Mouse (Mus musculus) MEL (cell line): ENCODE data around the gene Lrrc17. TPM values are rescaled to one million over a fixed set of nuclear protein-coding genes. Genes with fewer than 3 reads are reported as not detected.

ENCODE experiments used
- DNase-seq: peaks from one replicate; pipeline ENCODE4 v3.0.0; 2011; ENCODE audit warnings: low read depth, low spot score
- H3K27ac ChIP-seq: 2 replicates; pipeline ENCODE4 v1.5.1; 2012; ENCODE audit warnings: low read depth, mild to moderate bottlenecking, control low read depth, low read length, moderate library complexity; ENCODE audit not compliant: control insufficient read depth
- H3K27me3 ChIP-seq, 2 experiments: fragments of 150-350 bp in 1 of 2; sonication (generic) in 1 of 2; 2 replicates each; pipeline ENCODE4 v1.6.1; 2012; ENCODE audit warnings: low read length in 2 of 2, mild to moderate bottlenecking in 2 of 2, improper control_type of control experiment in 1 of 2, moderate library complexity in 1 of 2; ENCODE audit not compliant: insufficient read depth in 2 of 2, control insufficient read depth in 1 of 2
- H3K36me3 ChIP-seq, 2 experiments: 2 replicates each; pipeline ENCODE4 v1.6.1; 2012 to 2014; ENCODE audit warnings: low read length in 2 of 2, improper control_type of control experiment in 1 of 2, inconsistent platforms in 1 of 2, mild to moderate bottlenecking in 1 of 2; ENCODE audit not compliant: insufficient read depth in 2 of 2, control insufficient read depth in 1 of 2
- H3K4me1 ChIP-seq, 2 experiments: fragments of 150-350 bp in 1 of 2; sonication (generic) in 1 of 2; 2 replicates each; pipeline ENCODE4 v1.6.1; 2012; ENCODE audit warnings: low read length in 2 of 2, improper control_type of control experiment in 1 of 2, mild to moderate bottlenecking in 1 of 2; ENCODE audit not compliant: insufficient read depth in 2 of 2, control insufficient read depth in 1 of 2
- H3K4me3 ChIP-seq, 2 experiments: fragments of 150-350 bp in 1 of 2; sonication (generic) in 1 of 2; 2 replicates each; pipeline ENCODE4 v1.5.1; 2012; ENCODE audit warnings: low read depth in 2 of 2, low read length in 2 of 2, mild to moderate bottlenecking in 2 of 2, moderate library complexity in 2 of 2, control low read depth in 1 of 2, improper control_type of control experiment in 1 of 2; ENCODE audit not compliant: control insufficient read depth in 1 of 2, insufficient read depth in 1 of 2
- H3K79me2 ChIP-seq: 2 replicates; pipeline ENCODE4 v1.6.1; 2012; ENCODE audit warnings: mild to moderate bottlenecking, low read length, moderate library complexity; ENCODE audit not compliant: control insufficient read depth, poor library complexity, insufficient read depth
- H3K9ac ChIP-seq: 2 replicates; pipeline ENCODE4 v1.6.1; 2012; ENCODE audit warnings: low read depth, mild to moderate bottlenecking, control low read depth, low read length, moderate library complexity; ENCODE audit not compliant: control insufficient read depth, poor library complexity, severe bottlenecking
- H3K9me3 ChIP-seq: fragments of 150-350 bp; sonication (generic); replicated peaks from 2 replicates; pipeline ENCODE4 v1.6.1; 2012; ENCODE audit warnings: mild to moderate bottlenecking, low read length, improper control_type of control experiment, moderate library complexity; ENCODE audit not compliant: insufficient read depth
- BHLHE40 ChIP-seq: IDR thresholded peaks from 2 replicates; pipeline ENCODE4 v1.6.1; 2012; ENCODE audit warnings: low read depth, mild to moderate bottlenecking, inconsistent platforms, low read length, improper control_type of control experiment, borderline replicate concordance
- ETS1 ChIP-seq: IDR thresholded peaks from 2 replicates; pipeline ENCODE4 v1.6.1; 2012; ENCODE audit warnings: low read depth, mild to moderate bottlenecking, inconsistent platforms, low read length, improper control_type of control experiment, moderate library complexity
- GATA1 ChIP-seq: IDR thresholded peaks from 2 replicates; pipeline ENCODE4 v1.6.1; 2011; ENCODE audit warnings: low read depth, low read length, improper control_type of control experiment
- MAFK ChIP-seq: IDR thresholded peaks from 2 replicates; pipeline ENCODE4 v1.6.1; 2011; ENCODE audit warnings: low read depth, mild to moderate bottlenecking, low read length, improper control_type of control experiment, borderline replicate concordance
- MAX ChIP-seq: IDR thresholded peaks from 2 replicates; pipeline ENCODE4 v1.6.1; 2011; ENCODE audit warnings: low read length, improper control_type of control experiment
- MXI1 ChIP-seq: IDR thresholded peaks from 2 replicates; pipeline ENCODE4 v1.6.1; 2011; ENCODE audit warnings: mild to moderate bottlenecking, low read depth, low read length, improper control_type of control experiment
- NELFE ChIP-seq: IDR thresholded peaks from 2 replicates; pipeline ENCODE4 v1.6.1; 2011; ENCODE audit warnings: low read depth, low read length, improper control_type of control experiment
- NRF1 ChIP-seq: IDR thresholded peaks from 2 replicates; pipeline ENCODE4 v1.6.1; 2014; ENCODE audit warnings: low read depth, mild to moderate bottlenecking, inconsistent platforms, low read length, improper control_type of control experiment, moderate library complexity; ENCODE audit not compliant: poor library complexity, insufficient read depth, severe bottlenecking
- POLR2AphosphoS2 ChIP-seq: IDR thresholded peaks from 2 replicates; pipeline ENCODE4 v1.6.1; 2011; ENCODE audit warnings: low read length, improper control_type of control experiment
- RAD21 ChIP-seq: IDR thresholded peaks from 2 replicates; pipeline ENCODE4 v1.6.1; 2011; ENCODE audit warnings: mild to moderate bottlenecking, low read depth, low read length, improper control_type of control experiment
- RCOR1 ChIP-seq: IDR thresholded peaks from 2 replicates; pipeline ENCODE4 v1.6.1; 2012; ENCODE audit warnings: low read depth, mild to moderate bottlenecking, inconsistent platforms, low read length, improper control_type of control experiment
- TCF12 ChIP-seq: IDR thresholded peaks from 2 replicates; pipeline ENCODE4 v1.6.1; 2014; ENCODE audit warnings: low read depth, mild to moderate bottlenecking, inconsistent platforms, low read length, improper control_type of control experiment, moderate library complexity
- USF2 ChIP-seq, 2 experiments: IDR thresholded peaks; 2 replicates each; pipeline ENCODE4 v1.6.1; 2011 to 2012; ENCODE audit warnings: improper control_type of control experiment in 2 of 2, low read length in 2 of 2, borderline replicate concordance in 1 of 2, inconsistent platforms in 1 of 2, low read depth in 1 of 2, mild to moderate bottlenecking in 1 of 2; ENCODE audit not compliant: insufficient read depth in 1 of 2
- ZKSCAN1 ChIP-seq: IDR thresholded peaks from 2 replicates; pipeline ENCODE4 v1.6.1; 2012; ENCODE audit warnings: low read depth, mild to moderate bottlenecking, inconsistent platforms, low read length, improper control_type of control experiment, moderate library complexity
- ZMIZ1 ChIP-seq: IDR thresholded peaks from 2 replicates; pipeline ENCODE4 v1.6.1; 2012; ENCODE audit warnings: low read depth, mild to moderate bottlenecking, inconsistent platforms, low read length, improper control_type of control experiment, moderate library complexity
- ZNF384 ChIP-seq: IDR thresholded peaks from 2 replicates; pipeline ENCODE4 v1.6.1; 2012; ENCODE audit warnings: low read depth, mild to moderate bottlenecking, inconsistent platforms, low read length, improper control_type of control experiment
- polyA plus RNA-seq, 2 experiments: library from polyadenylated mRNA; stranded (reverse) in 1 of 2; unstranded in 1 of 2; fragments of >175 nt in 1 of 2; fragments of >200 nt in 1 of 2; gene quantifications; 2 replicates each; pipeline versions ENCODE4 v1.2.1 to v1.2.4; 2012; ENCODE audit warnings: low replicate concordance in 2 of 2, low read depth in 1 of 2; ENCODE audit not compliant: insufficient read length in 2 of 2, insufficient read depth in 1 of 2, missing spikeins in 1 of 2
- total RNA-seq: library from RNA; depleted of rRNA; stranded (reverse); fragments of 300-350 nt; gene quantifications from 2 replicates; pipeline ENCODE4 v1.2.3, GENCODE M21; 2012

The Lrrc17 gene
- total and polyA plus RNA-seq, 3 experiments: not detected

DNA sequence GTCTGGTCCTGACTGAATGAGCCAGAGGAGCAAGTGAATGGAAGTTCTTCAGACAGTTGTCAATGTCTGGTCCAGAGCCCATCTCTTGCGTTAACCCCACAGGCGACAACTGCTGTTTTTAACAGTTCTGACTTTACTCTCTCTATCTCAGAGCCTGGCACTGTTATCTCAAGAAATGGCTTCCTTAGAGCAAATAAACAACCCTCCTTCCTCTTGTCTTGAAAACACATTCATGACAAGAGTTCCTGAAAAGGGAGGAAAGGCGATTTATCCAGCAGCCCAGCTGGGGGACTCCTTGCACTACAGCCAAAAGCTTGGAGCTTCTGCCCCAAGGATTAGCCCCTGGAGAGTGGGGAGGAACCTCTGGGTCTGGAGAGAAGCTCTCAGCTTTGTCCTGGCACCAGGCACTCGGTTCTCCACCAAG lies 15.9 kb upstream of the Lrrc17 start (continued):
- TF ChIP-seq RAD21 (no peak), MXI1 (no peak)

GRCm38 (mm10) chr5:21528068-21528842 lies 15.1 kb upstream of the Lrrc17 start:
- peaks cover 3 to 4% of the 10 kb centered on the region in 2 experiments; a peak in 2 of 4 replicates for H3K27me3 ChIP-seq
- TF ChIP-seq MAFK: no peak
- no peak for TF ChIP-seq GATA1
- TF ChIP-seq BHLHE40: no peak
- TF ChIP-seq ETS1: no peak
- TF ChIP-seq ZNF384: no peak
- TF ChIP-seq ZMIZ1: no peak
- TF ChIP-seq NRF1: no peak
- TF ChIP-seq RCOR1: no peak
- TF ChIP-seq USF2 (IDR thresholded peaks at IDR 0.05; ENCODE audit: borderline replicate concordance in 1 of 2, insufficient read depth in 1 of 2, low read depth in 1 of 2, low read length in 2 of 2): no peak
- no peak for TF ChIP-seq TCF12
- TF ChIP-seq NELFE: no peak
- H3K27ac ChIP-seq: no peak overlapping the region
- H3K9me3 ChIP-seq: no peaks in the 10 kb centered on the region
- H3K79me2 ChIP-seq: no peaks in the 10 kb centered on the region
- DNase-seq: peak; percentile 55
- H3K4me1 ChIP-seq: peaks cover 5 to 19% of the 10 kb centered on the region in 2 experiments; a peak in 3 of 4 replicates
- peaks cover 0 to 11% of the 10 kb centered on the region in 2 experiments; a peak in 2 of 4 replicates for H3K36me3 ChIP-seq
- no peak overlapping the region for H3K4me3 ChIP-seq
- no peak overlapping the region for H3K9ac ChIP-seq

DNA sequence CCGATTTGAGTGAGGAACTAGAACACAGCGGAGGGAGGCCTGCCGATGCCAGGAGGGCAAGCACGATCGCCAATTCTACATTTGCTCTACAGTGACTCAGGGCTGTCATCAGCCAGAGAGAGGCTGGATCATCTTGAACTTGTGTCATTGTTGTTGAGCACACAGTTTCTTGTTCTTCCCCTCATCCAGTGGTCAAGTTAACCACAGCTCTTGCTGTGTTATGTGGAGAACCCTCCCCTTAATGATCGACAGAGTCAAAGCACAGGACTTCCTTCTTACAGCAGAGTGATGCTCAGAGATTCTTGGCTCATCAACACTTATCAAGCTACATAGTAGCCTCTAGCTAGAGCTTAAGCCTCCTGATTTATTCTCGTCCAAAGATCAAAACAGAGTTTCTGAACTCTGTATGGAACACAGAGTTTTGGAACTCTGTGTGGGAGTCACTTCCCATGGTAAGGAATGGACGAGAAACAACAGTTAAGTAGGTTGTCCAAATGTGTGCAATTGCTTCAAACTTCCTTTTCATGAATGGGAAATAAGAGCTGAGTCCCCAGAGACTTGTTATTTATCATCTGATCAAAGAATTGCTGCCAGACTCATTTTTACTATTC lies 14.1 kb upstream of the Lrrc17 start:
- DNase-seq: no peak
- Histone ChIP-seq H3K79me2 (no peaks in the 10 kb centered on the region), H3K9ac (no peak overlapping the region), H3K27ac (no peak overlapping the region), H3K27me3 (peaks cover 4% of the 10 kb centered on the region in 2 experiments; a peak in 2 of 4 replicates), H3K4me3 (no peak overlapping the region), H3K36me3 (peaks cover 0 to 11% of the 10 kb centered on the region in 2 experiments; a peak in 2 of 4 replicates), H3K9me3 (no peaks in the 10 kb centered on the region), H3K4me1 (peaks cover 5 to 19% of the 10 kb centered on the region in 2 experiments; a peak in 3 of 4 replicates)
- TF ChIP-seq MAX (no peak), NELFE (no peak), POLR2AphosphoS2 (no peak), ZKSCAN1 (no peak)
- TF ChIP-seq, all 39 proteins: peak for 0
